Mouse (Mus musculus) G1E-ER4 (cell line): ENCODE data around the gene Cyp11a1. TPM values are rescaled to one million over a fixed set of nuclear protein-coding genes. Genes with fewer than 3 reads are reported as not detected.

ENCODE experiments used
- GATA1 ChIP-seq: IDR thresholded peaks from one replicate; pipeline ENCODE4 v1.8.0; 2012; ENCODE audit warnings: low read length, inconsistent platforms
- polyA plus RNA-seq: library from polyadenylated mRNA; stranded (reverse); fragments of >175 nt; gene quantifications from 2 replicates; pipeline ENCODE4 v1.2.3, GENCODE M21; 2012

The Cyp11a1 gene
- polyA plus RNA-seq, 1 experiment = not detected

GRCm38 (mm10) chr9:58012935-58013334 is 6.7 kb downstream of the Cyp11a1 start:
- no peak for TF ChIP-seq GATA1

- no peak for TF ChIP-seq GATA1
These were observed 8.4 kb downstream of the Cyp11a1 start for GRCm38 (mm10) chr9:58014393-58015160.

- TF ChIP-seq GATA1 = no peak
These were observed 9.6 kb downstream of the Cyp11a1 start for GRCm38 (mm10) chr9:58015856-58016255.

GRCm38 (mm10) chr9:58016962-58017361 is 10.8 kb downstream of the Cyp11a1 start:
- TF ChIP-seq GATA1 = no peak

GRCm38 (mm10) chr9:58018385-58018784 is 12.2 kb downstream of the Cyp11a1 start:
- TF ChIP-seq GATA1 = no peak

GRCm38 (mm10) chr9:58025995-58026394 is 19.8 kb downstream of the Cyp11a1 start:
- no peak for TF ChIP-seq GATA1

GRCm38 (mm10) chr9:58027426-58028180 is 21.4 kb downstream of the Cyp11a1 start:
- no peak for TF ChIP-seq GATA1

- no peak for TF ChIP-seq GATA1
These were observed 22.6 kb downstream of the Cyp11a1 start for GRCm38 (mm10) chr9:58028841-58029240.

GRCm38 (mm10) chr9:58029635-58030034 is 23.4 kb downstream of the Cyp11a1 start:
- TF ChIP-seq GATA1 = no peak

GRCm38 (mm10) chr9:58031895-58032294 is 25.7 kb downstream of the Cyp11a1 start:
- TF ChIP-seq GATA1 = no peak

- TF ChIP-seq GATA1 = no peak
These were observed 29.3 kb downstream of the Cyp11a1 start for GRCm38 (mm10) chr9:58035519-58035918.

- no peak for TF ChIP-seq GATA1
These were observed 29.9 kb downstream of the Cyp11a1 start for GRCm38 (mm10) chr9:58035951-58036698.

- TF ChIP-seq GATA1 = no peak
These were observed 30.8 kb downstream of the Cyp11a1 start for GRCm38 (mm10) chr9:58036961-58037360.

GRCm38 (mm10) chr9:58038500-58039168 is 32.4 kb downstream of the Cyp11a1 start:
- no peak for TF ChIP-seq GATA1

- no peak for TF ChIP-seq GATA1
These were observed 34.8 kb downstream of the Cyp11a1 start for GRCm38 (mm10) chr9:58040977-58041376.
